Mouse (Mus musculus) frontal cortex, adult 2 months (tissue): ENCODE results near the gene Fam216b. TPM values are rescaled to one million over a fixed set of nuclear protein-coding genes. Genes with fewer than 3 reads are reported as not detected.

Experiments
- DNase-seq, 2 experiments: peaks; one replicate each; pipeline ENCODE4 v3.0.0; 2022; ENCODE audit warnings: low spot score in 1 of 2; ENCODE audit errors: extremely low spot score in 1 of 2
- polyA plus RNA-seq: library from polyadenylated mRNA; depleted of rRNA; stranded (reverse); fragments of >200 nt; gene quantifications from 2 replicates; pipeline ENCODE4 v1.2.3, GENCODE M21; 2012; rRNA removed

Fam216b gene
- polyA plus RNA-seq, 1 experiment, result 0.12 TPM

- DNase-seq, result no peak
These were observed 40.5 kb downstream of the Fam216b start for GRCm38 (mm10) chr14:78048258-78048657.

GRCm38 (mm10) chr14:78043079-78043478 lies 45.7 kb downstream of the Fam216b start:
- DNase-seq, result no peak

GRCm38 (mm10) chr14:78041886-78042526 lies 46.8 kb downstream of the Fam216b start:
- DNase-seq, result peak in 1 of 2 experiments; percentile 6

GRCm38 (mm10) chr14:78040643-78041042 lies 48.2 kb downstream of the Fam216b start:
- no peak for DNase-seq

GRCm38 (mm10) chr14:78038876-78039275 lies 49.9 kb downstream of the Fam216b start:
- DNase-seq, result peak in 1 of 2 experiments; percentile 6

Other genes with a start within 250 kb of the Fam216b start
- gene Dnajc15, start 213.9 kb downstream of the Fam216b start, polyA plus RNA-seq, result 26.9 and 27.1 TPM in 2 replicates
- gene Epsti1, start 184.8 kb downstream of the Fam216b start, polyA plus RNA-seq, result 0.50 and 0.98 TPM in 2 replicates
- gene Tnfsf11, start 219.0 kb upstream of the Fam216b start, polyA plus RNA-seq, result 0.10 and 0.11 TPM in 2 replicates